Mouse (Mus musculus) spleen, embryonic (tissue): ENCODE results near the gene Cd302.

Experiments used
- CTCF ChIA-PET: fragments of 350-600 bp; sonication (Branson Sonifier 250); formaldehyde crosslinking; loops from one replicate; lab custom pipeline; 2022; lab: Charles Lee

Gene Cd302

GRCm38 (mm10) chr2:60284467-60284821, at the start of gene Cd302:
Gene Cd302, minus strand, starts transcription at chr2:60284488.
- CTCF ChIA-PET = no interaction called here

DNA sequence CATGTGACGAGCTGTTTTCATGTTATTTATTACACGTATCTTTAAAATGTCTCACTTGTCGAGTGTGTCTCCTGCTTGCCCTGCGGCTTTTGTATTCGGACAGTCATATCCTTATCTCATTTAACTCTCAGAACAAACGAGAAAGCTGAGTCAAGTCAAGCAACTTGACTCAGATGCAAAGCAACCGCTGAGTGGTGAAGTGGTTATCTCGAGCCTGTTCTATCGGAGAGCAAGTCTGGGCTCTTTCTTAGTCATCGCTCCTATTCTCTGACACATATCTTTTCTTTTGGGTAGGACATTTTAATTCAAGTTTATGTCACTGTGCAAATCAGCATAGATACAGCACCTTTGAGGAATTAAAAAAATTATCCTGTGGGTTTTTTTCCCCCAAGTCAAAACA, 44.4 kb upstream of the Cd302 start:
- CTCF ChIA-PET = no interaction called here

DNA sequence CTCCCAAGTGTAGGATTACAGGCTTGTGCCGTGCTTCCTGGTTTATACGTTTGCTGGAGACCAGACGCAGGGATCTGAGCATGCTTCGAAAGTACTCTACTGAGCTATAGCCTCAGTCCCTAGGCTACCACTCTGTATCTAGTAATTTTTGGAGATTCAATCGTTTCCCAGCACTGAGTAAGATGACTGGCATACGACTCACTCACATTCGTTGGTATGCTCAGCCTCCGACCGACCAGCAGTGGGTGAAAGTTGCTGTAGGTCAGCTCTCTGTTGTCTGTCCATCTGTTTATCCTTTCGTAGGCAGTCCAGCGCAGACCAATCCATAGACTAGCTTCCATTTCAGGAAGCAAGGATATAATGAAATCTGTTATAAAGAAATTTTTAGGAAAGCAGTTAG, 43.3 kb upstream of the Cd302 start:
- CTCF ChIA-PET = interaction anchor here (0.5 kb wide), 1 partner anchor 15 kb away, joined by 5 read pairs; no protein-coding TSS in a partner anchor

- CTCF ChIA-PET = interaction anchor here (0.5 kb wide), 1 partner anchor 16 kb away, joined by 5 read pairs; no protein-coding TSS in a partner anchor
These were observed 42.7 kb upstream of the Cd302 start for GRCm38 (mm10) chr2:60326948-60327347.

- CTCF ChIA-PET = no interaction called here
These were observed 39.1 kb upstream of the Cd302 start for GRCm38 (mm10) chr2:60323411-60323810.

- CTCF ChIA-PET = no interaction called here
These were observed 37.9 kb upstream of the Cd302 start for GRCm38 (mm10) chr2:60322031-60322726.

- CTCF ChIA-PET = no interaction called here
These were observed 19.5 kb upstream of the Cd302 start for GRCm38 (mm10) chr2:60303796-60304195.

- CTCF ChIA-PET = no interaction called here
These were observed 15.0 kb upstream of the Cd302 start for GRCm38 (mm10) chr2:60299323-60299722.

- CTCF ChIA-PET = no interaction called here
These were observed 14.0 kb upstream of the Cd302 start for GRCm38 (mm10) chr2:60298266-60298665.

DNA sequence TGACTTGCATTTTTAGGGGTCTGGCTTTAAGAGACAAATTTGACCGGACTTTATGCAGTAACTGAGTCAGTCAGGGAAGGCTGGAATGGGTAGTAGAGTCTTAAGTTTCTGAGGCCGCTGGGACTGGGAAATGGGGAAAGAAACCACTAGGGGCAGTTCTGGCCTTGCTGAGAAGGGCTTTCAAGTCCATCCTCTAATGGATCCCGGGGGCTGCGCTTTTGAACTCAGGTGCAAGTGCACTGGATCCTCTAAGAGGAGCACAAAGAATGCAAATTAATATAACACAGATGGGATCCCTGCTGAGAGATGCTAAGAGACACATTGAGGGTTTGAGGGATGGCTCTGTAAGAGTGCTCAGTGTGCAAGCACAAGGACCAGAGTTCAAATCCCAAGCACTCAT, 7.1 kb upstream of the Cd302 start:
- CTCF ChIA-PET = interaction anchor here (0.7 kb wide), 1 partner anchor 1224 kb away, joined by 3 read pairs; no protein-coding TSS in a partner anchor

DNA sequence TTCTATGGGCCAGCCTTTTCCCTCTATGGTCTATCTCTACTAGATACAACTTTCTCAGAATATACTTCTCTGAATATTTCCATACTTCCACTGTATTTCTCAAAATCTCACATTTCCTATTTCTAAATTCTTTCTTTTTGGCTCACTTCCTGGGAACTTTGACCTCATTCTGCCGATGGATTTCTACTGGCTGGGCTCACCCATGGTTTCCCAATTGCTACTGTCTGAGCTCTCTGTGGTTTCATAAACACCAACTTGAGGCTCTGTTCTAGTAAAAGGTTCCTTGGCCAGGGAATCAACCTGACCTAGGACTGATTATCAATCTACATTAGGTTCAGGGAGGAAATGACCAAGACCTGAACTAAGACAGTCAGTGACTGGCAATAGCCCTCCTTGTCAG, 5.2 kb upstream of the Cd302 start:
- CTCF ChIA-PET = no interaction called here

DNA sequence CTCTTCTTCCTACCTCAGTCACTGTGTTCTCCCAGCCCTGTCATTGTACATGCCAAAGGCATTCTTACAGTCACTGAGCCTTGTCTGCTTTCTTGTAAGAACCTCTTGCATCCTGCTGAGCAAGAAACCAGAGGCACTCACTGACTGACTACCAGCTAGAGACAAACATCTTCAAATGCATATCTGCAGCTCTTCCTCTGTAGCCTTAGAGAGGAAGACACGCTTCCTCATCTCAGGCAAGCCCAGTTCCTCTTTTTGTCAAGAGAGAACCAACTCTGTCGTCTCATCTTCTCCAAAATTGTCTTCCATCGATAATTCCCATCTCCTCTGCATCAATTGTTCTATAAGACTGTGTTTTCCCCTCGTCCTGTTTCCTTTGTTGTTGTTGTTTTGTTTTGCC, 4.3 kb upstream of the Cd302 start:
- CTCF ChIA-PET = no interaction called here

- CTCF ChIA-PET = no interaction called here
These were observed 874 bp upstream of the Cd302 start for GRCm38 (mm10) chr2:60285107-60285617.

- CTCF ChIA-PET = interaction anchor here (0.8 kb wide), 1 partner anchor 1191 kb away, joined by 3 read pairs; no protein-coding TSS in a partner anchor
These were observed 379 bp downstream of the Cd302 start for GRCm38 (mm10) chr2:60283751-60284466.

- CTCF ChIA-PET = interaction anchor here (0.8 kb wide), 1 partner anchor 1192 kb away, joined by 3 read pairs; no protein-coding TSS in a partner anchor
These were observed 1.0 kb downstream of the Cd302 start for GRCm38 (mm10) chr2:60283208-60283750.

- CTCF ChIA-PET = no interaction called here
These were observed 1.7 kb downstream of the Cd302 start for GRCm38 (mm10) chr2:60282625-60283024.

GRCm38 (mm10) chr2:60278627-60279026, 5.7 kb downstream of the Cd302 start:
- CTCF ChIA-PET = no interaction called here

DNA sequence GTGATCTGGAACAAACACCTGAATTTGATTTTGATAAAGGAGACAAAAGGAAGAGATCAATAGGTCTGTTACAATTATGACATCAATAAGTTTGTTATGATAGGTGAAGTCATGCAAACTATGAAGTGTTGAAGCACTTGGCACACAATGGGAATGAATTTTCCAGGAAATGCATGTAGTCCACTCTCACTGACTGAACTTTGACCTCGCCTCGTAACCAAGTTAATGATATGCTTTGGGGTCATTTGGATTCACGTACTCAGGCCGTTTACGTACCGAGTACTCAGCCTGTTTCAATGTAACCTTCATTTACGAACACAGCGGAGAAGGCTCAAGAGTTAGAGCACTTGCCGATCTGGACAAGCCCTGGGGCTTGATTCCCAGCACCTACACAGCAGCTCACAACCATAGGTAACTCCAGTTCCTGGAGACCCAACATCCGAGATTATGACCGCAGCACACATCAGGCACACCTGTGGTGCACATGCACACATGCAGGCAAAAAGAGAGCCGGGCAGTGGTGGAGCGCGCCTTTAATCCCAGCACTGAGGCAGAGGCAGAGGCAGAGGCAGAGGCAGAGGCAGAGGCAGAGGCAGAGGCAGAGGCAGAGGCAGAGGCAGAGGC, 14.3 kb downstream of the Cd302 start:
- CTCF ChIA-PET = no interaction called here

GRCm38 (mm10) chr2:60267567-60267966, 16.7 kb downstream of the Cd302 start:
- CTCF ChIA-PET = no interaction called here

GRCm38 (mm10) chr2:60260621-60261350, 23.5 kb downstream of the Cd302 start:
- CTCF ChIA-PET = no interaction called here

DNA sequence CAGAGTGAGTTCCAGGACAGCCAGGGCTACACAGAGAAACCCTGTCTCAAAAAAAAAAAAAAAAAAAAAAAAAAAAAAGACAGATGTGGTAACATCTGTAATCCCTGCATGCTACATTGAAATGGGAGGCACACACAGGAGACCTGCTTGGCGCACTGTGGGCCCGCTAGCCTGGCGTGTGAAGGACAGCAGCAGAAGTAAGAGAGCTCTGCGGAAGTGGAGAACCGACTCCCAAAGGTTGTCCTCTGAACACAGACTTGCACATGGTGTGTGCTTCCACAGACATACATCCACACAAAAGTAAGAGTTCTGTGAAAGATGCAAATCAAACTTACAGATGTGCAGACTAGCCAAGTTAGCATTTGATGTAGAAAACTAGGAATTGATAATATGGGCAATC, 25.1 kb downstream of the Cd302 start:
- CTCF ChIA-PET = no interaction called here
